Mouse (Mus musculus) intestine, postnatal 0 days (tissue): ENCODE results near the gene Aif1l. TPM values are rescaled to one million over a fixed set of nuclear protein-coding genes. Genes with fewer than 3 reads are reported as not detected.

Experiments used
- ATAC-seq: fragments of 200-750 bp; cut with Nextera tagmentation; 2 replicates; pipeline ENCODE4 v1.8.0; 2017; ENCODE audit warnings: mild to moderate bottlenecking, moderate TSS enrichment, moderate library complexity
- H3K27ac ChIP-seq: fragments of 300-500 bp; sonication (generic); 2 replicates; pipeline ENCODE4 v1.5.1; 2014; ENCODE audit warnings: mild to moderate bottlenecking, low read depth, low read length, moderate library complexity
- H3K27me3 ChIP-seq: fragments of 300-500 bp; sonication (generic); replicated peaks from 2 replicates; pipeline ENCODE4 v1.6.1; 2014; ENCODE audit warnings: low read length, mixed read lengths; ENCODE audit not compliant: control insufficient read depth, insufficient read depth
- H3K36me3 ChIP-seq: fragments of 300-500 bp; sonication (generic); 2 replicates; pipeline ENCODE4 v1.6.1; 2014; ENCODE audit warnings: mild to moderate bottlenecking, moderate library complexity; ENCODE audit not compliant: control insufficient read depth, insufficient read depth
- H3K4me1 ChIP-seq: fragments of 300-500 bp; sonication (generic); replicated peaks from 2 replicates; pipeline ENCODE4 v1.6.1; 2014; ENCODE audit warnings: antibody characterized with exemption, low read length, mixed read lengths; ENCODE audit not compliant: control insufficient read depth, insufficient read depth
- H3K4me2 ChIP-seq: fragments of 300-500 bp; sonication (generic); replicated peaks from 2 replicates; pipeline ENCODE4 v1.6.1; 2014; ENCODE audit warnings: low read depth, mild to moderate bottlenecking, moderate library complexity
- H3K4me3 ChIP-seq: fragments of 300-500 bp; sonication (generic); 2 replicates; pipeline ENCODE4 v1.5.1; 2014; ENCODE audit warnings: low read depth, low read length
- H3K9ac ChIP-seq: fragments of 300-500 bp; sonication (generic); 2 replicates; pipeline ENCODE4 v1.6.1; 2014; ENCODE audit warnings: mild to moderate bottlenecking, low read depth, low read length
- H3K9me3 ChIP-seq: fragments of 300-500 bp; sonication (generic); 2 replicates; pipeline ENCODE4 v1.6.1; 2016; ENCODE audit warnings: mixed run types; ENCODE audit not compliant: control insufficient read depth
- CTCF ChIP-seq: sonication (generic); IDR thresholded peaks from 2 replicates; pipeline ENCODE4 v1.5.1; 2016; ENCODE audit warnings: low read depth, mild to moderate bottlenecking, control low read depth, antibody characterized with exemption, moderate library complexity
- WGBS: fragments of 180-500 bp; shearing (Covaris S2); extraction: QIAGEN DNeasy Blood & Tissue Kit; methylation state at CpG from one replicate; pipeline ENCODE4 v1.1.7; 2014; 5-methylcytosine and 5-hydroxymethylcytosine counted together
- polyA plus RNA-seq: library from polyadenylated mRNA; unstranded; fragments of >200 nt; fragmentation: Nextera tagmentation; extraction: Ambion mirVana; gene quantifications from 2 replicates; pipeline ENCODE4 v1.2.1, GENCODE M21; 2015

The Aif1l gene
- polyA plus RNA-seq, 1 experiment from 2014 or later, result 8.1 TPM

GRCm38 (mm10) chr2:31990961-31991360 is 41.0 kb downstream of the Aif1l start:
- no peak overlapping the region for H3K4me2 ChIP-seq
- no peaks in the 10 kb centered on the region for H3K9me3 ChIP-seq
- ATAC-seq, result no peak
- peaks cover 91% of the 10 kb centered on the region for H3K36me3 ChIP-seq
- H3K27ac ChIP-seq, result no peak overlapping the region
- H3K27me3 ChIP-seq, result no peaks in the 10 kb centered on the region
- no peaks in the 10 kb centered on the region for H3K4me1 ChIP-seq
- H3K4me3 ChIP-seq, result no peak overlapping the region
- 92% methylated on average over 4 of the region's 4 CpGs for WGBS
- H3K9ac ChIP-seq, result no peak overlapping the region
- no peak for TF ChIP-seq CTCF

DNA sequence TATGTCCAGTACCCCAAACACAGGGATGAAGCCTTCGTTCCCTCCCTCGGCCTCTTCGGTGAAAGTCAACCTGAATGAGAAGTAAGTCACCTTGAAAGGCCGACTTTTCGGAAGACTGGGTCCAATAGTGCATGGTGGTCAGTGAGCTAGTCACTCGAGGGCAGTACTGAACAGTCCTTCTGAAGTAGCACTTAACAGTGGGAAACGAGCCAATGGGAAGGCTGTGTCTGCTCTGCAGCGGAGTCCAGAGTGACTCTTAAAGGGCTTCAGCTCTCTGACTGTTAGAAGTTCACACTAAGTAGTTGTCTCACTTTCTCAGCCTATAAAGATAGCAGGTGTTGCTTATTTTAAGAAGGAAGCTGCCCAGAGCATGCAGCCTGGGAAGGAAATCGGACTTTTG is 45.0 kb downstream of the Aif1l start:
- ATAC-seq, result no peak
- no peaks in the 10 kb centered on the region for H3K9me3 ChIP-seq

DNA sequence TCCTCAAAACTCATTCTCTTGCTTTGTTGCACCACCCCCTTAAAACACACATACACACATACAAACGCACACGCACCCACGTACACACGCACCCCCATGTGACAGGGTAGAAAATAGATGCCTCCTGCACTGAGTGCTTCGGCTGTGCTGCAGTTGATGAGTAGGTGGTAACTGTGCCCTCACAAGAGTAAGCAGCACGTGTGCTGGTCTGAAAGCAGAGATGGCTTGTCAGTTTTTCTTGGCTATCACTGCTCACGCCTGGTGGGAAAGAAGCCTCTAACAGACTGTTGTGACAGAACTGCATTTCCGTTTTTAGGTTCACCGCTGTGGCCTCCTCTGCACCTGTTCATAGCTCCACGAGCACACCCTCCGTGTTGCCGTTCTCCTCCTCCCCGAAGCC is 46.1 kb downstream of the Aif1l start:
- WGBS, result 94% methylated on average over 13 of the region's 13 CpGs
- TF ChIP-seq CTCF, result no peak
- Histone ChIP-seq H3K9me3 (no peaks in the 10 kb centered on the region), H3K4me1 (no peaks in the 10 kb centered on the region), H3K36me3 (peaks cover 91% of the 10 kb centered on the region), H3K4me2 (no peak overlapping the region), H3K27me3 (no peaks in the 10 kb centered on the region), H3K27ac (no peak overlapping the region; the same call in 1 of the 2 replicates), H3K9ac (no peak overlapping the region), H3K4me3 (no peak overlapping the region)
- ATAC-seq, result no peak

More for the DNA sequence above, 45.0 kb downstream of the Aif1l start:
- Histone ChIP-seq H3K4me3 (no peak overlapping the region), H3K27me3 (no peaks in the 10 kb centered on the region), H3K4me2 (no peak overlapping the region), H3K27ac (no peak overlapping the region), H3K4me1 (no peaks in the 10 kb centered on the region), H3K36me3 (peaks cover 93% of the 10 kb centered on the region), H3K9ac (no peak overlapping the region)
- 87% methylated on average over 9 of the region's 9 CpGs for WGBS
- TF ChIP-seq CTCF, result no peak

DNA sequence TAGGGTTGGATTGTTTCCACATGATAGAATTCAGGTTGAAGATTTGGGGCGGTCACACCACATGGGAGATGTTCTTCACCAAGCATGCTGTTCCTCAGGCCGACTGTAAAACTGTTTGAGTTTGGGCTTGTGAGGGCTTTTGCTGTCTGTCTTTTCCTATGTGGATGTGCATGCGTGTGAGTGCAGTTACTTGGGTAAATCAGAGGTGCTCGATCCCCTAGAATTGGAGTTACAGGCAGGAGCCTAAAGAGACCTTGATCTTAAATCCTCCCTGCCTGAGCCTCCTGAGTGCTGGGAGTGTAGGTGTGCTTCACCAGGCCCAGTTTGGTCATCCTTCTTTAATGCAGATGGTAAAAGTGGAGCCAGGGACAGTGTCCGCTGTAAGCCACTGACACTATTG is 47.6 kb downstream of the Aif1l start:
- H3K4me3 ChIP-seq, result no peak overlapping the region
- no peak for ATAC-seq
- H3K4me1 ChIP-seq, result no peaks in the 10 kb centered on the region
- no peaks in the 10 kb centered on the region for H3K27me3 ChIP-seq
- TF ChIP-seq CTCF, result no peak
- 95% methylated on average over 5 of the region's 5 CpGs for WGBS
- no peaks in the 10 kb centered on the region for H3K9me3 ChIP-seq
- H3K9ac ChIP-seq, result no peak overlapping the region
- no peak overlapping the region for H3K27ac ChIP-seq
- H3K36me3 ChIP-seq, result peaks cover 86% of the 10 kb centered on the region
- no peak overlapping the region for H3K4me2 ChIP-seq

DNA sequence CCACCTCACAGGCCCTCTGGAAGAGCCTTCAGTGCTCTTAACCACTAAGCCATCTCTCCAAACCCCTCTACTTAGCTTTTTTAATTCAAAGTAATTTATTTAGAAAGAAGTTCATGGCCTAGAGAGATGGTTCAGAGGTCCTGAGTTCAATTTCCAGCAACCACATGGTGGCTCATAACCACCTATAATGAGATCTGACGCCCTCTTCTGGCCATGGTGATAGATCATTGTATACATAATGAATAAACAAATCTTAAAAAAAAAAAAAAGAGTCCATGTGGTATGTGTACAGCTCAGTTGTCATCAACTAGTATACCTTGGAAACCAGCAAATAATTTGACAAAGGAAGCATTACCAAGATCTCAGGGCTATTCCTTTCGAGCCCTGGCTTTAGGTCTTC is 48.5 kb downstream of the Aif1l start:
- no peak overlapping the region for H3K27ac ChIP-seq
- no peaks in the 10 kb centered on the region for H3K4me1 ChIP-seq
- WGBS, result 63% methylated on average over 2 of the region's 2 CpGs
- no peak overlapping the region for H3K9ac ChIP-seq
- H3K4me3 ChIP-seq, result no peak overlapping the region
- no peaks in the 10 kb centered on the region for H3K9me3 ChIP-seq
- no peak overlapping the region for H3K4me2 ChIP-seq
- no peak for ATAC-seq
- 0 out of 2 replicates have a peak, but pooled peaks have one; percentile 24 for TF ChIP-seq CTCF
- H3K36me3 ChIP-seq, result peaks cover 86% of the 10 kb centered on the region
- H3K27me3 ChIP-seq, result no peaks in the 10 kb centered on the region

- H3K27ac ChIP-seq, result no peak overlapping the region
- ATAC-seq, result no peak
- H3K4me2 ChIP-seq, result no peak overlapping the region
- H3K9me3 ChIP-seq, result no peaks in the 10 kb centered on the region
- WGBS, result 82% methylated on average over 2 of the region's 2 CpGs
- peaks cover 80% of the 10 kb centered on the region for H3K36me3 ChIP-seq
- no peak overlapping the region for H3K9ac ChIP-seq
- no peaks in the 10 kb centered on the region for H3K27me3 ChIP-seq
- no peak for TF ChIP-seq CTCF
- H3K4me3 ChIP-seq, result no peak overlapping the region
- H3K4me1 ChIP-seq, result no peaks in the 10 kb centered on the region
Observed at GRCm38 (mm10) chr2:32008311-32008710, 58.4 kb downstream of the Aif1l start.

- 88% methylated on average over 11 of the region's 11 CpGs for WGBS
Observed at GRCm38 (mm10) chr2:32008716-32009115, 58.8 kb downstream of the Aif1l start.

More at GRCm38 (mm10) chr2:32008716-32009115, 58.8 kb downstream of the Aif1l start:
- H3K9ac ChIP-seq, result no peak overlapping the region
- no peaks in the 10 kb centered on the region for H3K27me3 ChIP-seq
- no peak overlapping the region for H3K4me3 ChIP-seq
- no peak for TF ChIP-seq CTCF
- H3K9me3 ChIP-seq, result no peaks in the 10 kb centered on the region
- peaks cover 77% of the 10 kb centered on the region for H3K36me3 ChIP-seq
- no peak for ATAC-seq
- no peak overlapping the region for H3K27ac ChIP-seq
- H3K4me1 ChIP-seq, result no peaks in the 10 kb centered on the region
- H3K4me2 ChIP-seq, result no peak overlapping the region
